Mouse (Mus musculus) heart, embryonic 16.5 days (tissue): ENCODE measurements around the gene Olfr1045. TPM values are rescaled to one million over a fixed set of nuclear protein-coding genes. Genes with fewer than 3 reads are reported as not detected.

Source experiments
- ATAC-seq: fragments of 200-750 bp; cut with Nextera tagmentation; replicated peaks from 2 replicates; pipeline ENCODE4 v1.8.0; 2017; ENCODE audit warnings: moderate number of reproducible peaks; ENCODE audit not compliant: insufficient read depth, low FRiP score; ENCODE audit errors: extremely low read depth
- H3K27ac ChIP-seq: fragments of 300-500 bp; sonication (generic); 2 replicates; pipeline ENCODE4 v1.5.1; 2014; ENCODE audit warnings: mild to moderate bottlenecking, low read length, control low read depth, moderate library complexity
- H3K27me3 ChIP-seq: fragments of 300-500 bp; sonication (generic); 2 replicates; pipeline ENCODE4 v1.6.1; 2014; ENCODE audit warnings: low read length, mixed read lengths; ENCODE audit not compliant: control insufficient read depth, insufficient read depth
- H3K36me3 ChIP-seq: fragments of 300-500 bp; sonication (generic); 2 replicates; pipeline ENCODE4 v1.6.1; 2014; ENCODE audit not compliant: control insufficient read depth, insufficient read depth
- H3K4me1 ChIP-seq: fragments of 300-500 bp; sonication (generic); 2 replicates; pipeline ENCODE4 v1.6.1; 2014; ENCODE audit warnings: low read length, mixed read lengths; ENCODE audit not compliant: control insufficient read depth, insufficient read depth
- H3K4me2 ChIP-seq: fragments of 300-500 bp; sonication (generic); 2 replicates; pipeline ENCODE4 v1.6.1; 2014; ENCODE audit warnings: low read depth, mild to moderate bottlenecking, control low read depth, low read length
- H3K4me3 ChIP-seq: fragments of 300-500 bp; sonication (generic); 2 replicates; pipeline ENCODE4 v1.5.1; 2014; ENCODE audit warnings: mild to moderate bottlenecking, control low read depth, low read length
- H3K9ac ChIP-seq: fragments of 300-500 bp; sonication (generic); 2 replicates; pipeline ENCODE4 v1.6.1; 2014; ENCODE audit warnings: low read length, control low read depth
- H3K9me3 ChIP-seq: fragments of 300-500 bp; sonication (generic); replicated peaks from 2 replicates; pipeline ENCODE4 v1.6.1; 2016; ENCODE audit warnings: low read length; ENCODE audit not compliant: control insufficient read depth
- WGBS: fragments of 180-500 bp; shearing (Covaris S2); extraction: QIAGEN DNeasy Blood & Tissue Kit; methylation state at CpG from one replicate; pipeline ENCODE4 v1.1.7; 2014; 5-methylcytosine and 5-hydroxymethylcytosine counted together
- polyA plus RNA-seq: library from polyadenylated mRNA; unstranded; fragments of >200 nt; fragmentation: Nextera tagmentation; extraction: Ambion mirVana; gene quantifications from 2 replicates; pipeline ENCODE4 v1.2.1, GENCODE M21; 2015

Olfr1045 gene
- polyA plus RNA-seq, 1 experiment from 2014 or later, result not detected

DNA sequence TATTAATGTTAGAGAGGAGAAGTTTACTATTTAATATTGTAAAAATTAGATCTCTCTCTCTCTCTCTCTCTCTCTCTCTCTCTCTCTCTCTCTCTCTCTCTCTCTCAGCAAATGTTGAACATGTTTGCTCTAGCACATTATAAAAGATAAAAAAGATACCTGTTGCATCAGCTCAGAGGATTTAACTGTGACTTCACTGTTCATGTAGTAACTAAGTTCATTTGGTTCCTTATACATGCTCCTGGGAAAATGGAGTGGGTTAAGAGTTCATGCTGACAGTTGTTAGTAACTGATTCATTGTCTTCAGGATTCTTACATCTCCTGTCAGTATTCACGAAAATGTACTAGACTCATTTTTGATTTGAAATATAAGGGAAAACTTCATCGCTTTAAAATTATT is 35.4 kb downstream of the Olfr1045 start, which contains the start of gene Olfr1043:
Gene Olfr1043, minus strand, starts transcription at position 101 of the 400 bp plus-strand sequence.
- no peaks in the 10 kb centered on the region for H3K27me3 ChIP-seq
- H3K9me3 ChIP-seq, result no peaks in the 10 kb centered on the region
- H3K4me3 ChIP-seq, result no peak within 1 kb of the TSS
- no peak within 1 kb of the TSS for H3K27ac ChIP-seq
- H3K4me1 ChIP-seq, result 0 out of 2 replicates have a peak, but pooled peaks cover 2% of the 10 kb centered on the region
- no peaks in the 10 kb centered on the region for H3K36me3 ChIP-seq
- H3K9ac ChIP-seq, result no peak within 1 kb of the TSS
- 76% methylated on average over 2 of the region's 2 CpGs for WGBS
- H3K4me2 ChIP-seq, result no peak within 1 kb of the TSS
- no peak for ATAC-seq

- Histone ChIP-seq H3K4me2 (no peak within 1 kb of the TSS), H3K27me3 (no peaks in the 10 kb centered on the region), H3K4me1 (no peaks in the 10 kb centered on the region), H3K9me3 (no peaks in the 10 kb centered on the region), H3K27ac (no peak within 1 kb of the TSS), H3K9ac (no peak within 1 kb of the TSS), H3K36me3 (no peaks in the 10 kb centered on the region), H3K4me3 (no peak within 1 kb of the TSS)
- 87% methylated on average over 2 of the region's 2 CpGs for whole genome bisulfite sequencing
- ATAC-seq, result no peak
These were observed 41.1 kb downstream of the Olfr1045 start, which contains the start of gene Olfr1042 for GRCm38 (mm10) chr2:86161738-86162137. Gene Olfr1042 (minus strand): TSS chr2:86161838.

DNA sequence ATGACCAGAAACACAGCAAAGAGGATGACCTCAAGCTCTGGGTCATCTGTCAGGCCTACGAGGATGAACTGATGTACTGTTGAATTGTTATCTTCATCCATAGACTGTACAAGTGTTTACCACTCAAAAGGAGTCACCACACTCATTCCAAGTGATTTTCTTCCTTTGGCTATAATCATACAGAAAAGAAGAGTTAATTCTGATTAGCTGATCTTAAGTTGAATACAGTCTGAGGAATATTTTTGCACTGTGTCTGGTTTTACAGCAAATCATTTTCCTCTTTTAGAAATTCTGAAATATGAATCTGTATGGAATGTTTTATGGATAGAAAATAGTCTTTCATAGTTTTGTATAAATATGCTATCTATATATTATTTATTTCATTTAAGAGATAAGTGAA is 56.2 kb downstream of the Olfr1045 start, which contains the start of gene Olfr1040:
Gene Olfr1040, minus strand, starts transcription at position 101 of the 400 bp plus-strand sequence.
- Histone ChIP-seq H3K27ac (no peak within 1 kb of the TSS), H3K4me2 (no peak within 1 kb of the TSS), H3K4me1 (no peaks in the 10 kb centered on the region), H3K36me3 (no peaks in the 10 kb centered on the region), H3K4me3 (no peak within 1 kb of the TSS), H3K9ac (no peak within 1 kb of the TSS), H3K9me3 (no peaks in the 10 kb centered on the region), H3K27me3 (no peaks in the 10 kb centered on the region)
- 50% methylated on average over 1 of the region's 1 CpGs for WGBS
- no peak for ATAC-seq

Other genes starting within 250 kb of the Olfr1045 start
- not detected in 2 replicates for gene Olfr1029, start 229.1 kb downstream of the Olfr1045 start, polyA plus RNA-seq
- gene Olfr1030, start 223.7 kb downstream of the Olfr1045 start, polyA plus RNA-seq, result not detected in 2 replicates
- not detected in 2 replicates for gene Olfr1031, start 212.7 kb downstream of the Olfr1045 start, polyA plus RNA-seq
- gene Olfr1032, start 197.5 kb downstream of the Olfr1045 start, polyA plus RNA-seq, result not detected in 2 replicates
- gene Olfr1033, start 182.4 kb downstream of the Olfr1045 start, polyA plus RNA-seq, result 6.3 and 6.4 TPM in 2 replicates
- 0.07 TPM in 1 of 2 replicates, not detected in the other for gene Olfr1034, start 157.1 kb downstream of the Olfr1045 start, polyA plus RNA-seq
- not detected in 2 replicates for gene Olfr1036, start 129.0 kb downstream of the Olfr1045 start, polyA plus RNA-seq
- gene Olfr1037, start 115.6 kb downstream of the Olfr1045 start, polyA plus RNA-seq, result not detected in 2 replicates
- gene Olfr1039, start 67.1 kb downstream of the Olfr1045 start, polyA plus RNA-seq, result not detected in 2 replicates
- gene Olfr1040, start 56.3 kb downstream of the Olfr1045 start, polyA plus RNA-seq, result not detected in 2 replicates
- gene Olfr1042, start 41.2 kb downstream of the Olfr1045 start, polyA plus RNA-seq, result not detected in 2 replicates
- gene Olfr1043, start 35.5 kb downstream of the Olfr1045 start, polyA plus RNA-seq, result not detected in 2 replicates
- not detected in 2 replicates for gene Olfr1044, start 25.2 kb downstream of the Olfr1045 start, polyA plus RNA-seq
- not detected in 2 replicates for gene Olfr52, start 17.3 kb downstream of the Olfr1045 start, polyA plus RNA-seq
- not detected in 2 replicates for gene Olfr1046, start 16.3 kb upstream of the Olfr1045 start, polyA plus RNA-seq
- not detected in 2 replicates for gene Olfr1047, start 28.4 kb upstream of the Olfr1045 start, polyA plus RNA-seq
- gene Olfr1048, start 37.3 kb upstream of the Olfr1045 start, polyA plus RNA-seq, result not detected in 2 replicates
- not detected in 2 replicates for gene Olfr1049, start 55.3 kb upstream of the Olfr1045 start, polyA plus RNA-seq
- gene Olfr1051, start 76.1 kb upstream of the Olfr1045 start, polyA plus RNA-seq, result not detected in 2 replicates
- gene Olfr1052, start 89.4 kb upstream of the Olfr1045 start, polyA plus RNA-seq, result not detected in 2 replicates
- not detected in 2 replicates for gene Olfr1053, start 112.3 kb upstream of the Olfr1045 start, polyA plus RNA-seq
- gene Olfr1054, start 132.4 kb upstream of the Olfr1045 start, polyA plus RNA-seq, result not detected in 2 replicates
- not detected in 2 replicates for gene Olfr1055, start 147.3 kb upstream of the Olfr1045 start, polyA plus RNA-seq
- not detected in 2 replicates for gene Olfr1056, start 159.5 kb upstream of the Olfr1045 start, polyA plus RNA-seq
- gene Olfr1057, start 175.4 kb upstream of the Olfr1045 start, polyA plus RNA-seq, result not detected in 2 replicates
- gene Olfr1058, start 185.6 kb upstream of the Olfr1045 start, polyA plus RNA-seq, result not detected in 2 replicates
- not detected in 2 replicates for gene Olfr1061, start 211.0 kb upstream of the Olfr1045 start, polyA plus RNA-seq
- not detected in 2 replicates for gene Olfr1062, start 223.7 kb upstream of the Olfr1045 start, polyA plus RNA-seq
- gene Olfr1065, start 247.6 kb upstream of the Olfr1045 start, polyA plus RNA-seq, result not detected in 2 replicates